Mouse (Mus musculus) forebrain, embryonic 16.5 days (tissue): ENCODE results near the gene Cab39l. TPM values are rescaled to one million over a fixed set of nuclear protein-coding genes. Genes with fewer than 3 reads are reported as not detected.
"Not testable (repeated sequence)": the region's sequence is repeated elsewhere in the genome, so short reads cannot be mapped to it uniquely, and the experiment has no call there.

Experiments used
- ATAC-seq: fragments of 200-750 bp; cut with Nextera tagmentation; 2 replicates; pipeline ENCODE4 v1.8.0; 2017; ENCODE audit warnings: mild to moderate bottlenecking, moderate library complexity
- H3K27ac ChIP-seq: fragments of 300-500 bp; sonication (generic); 2 replicates; pipeline ENCODE4 v1.5.1; 2014; ENCODE audit warnings: low read length, control low read depth
- H3K27me3 ChIP-seq: fragments of 300-500 bp; sonication (generic); replicated peaks from 2 replicates; pipeline ENCODE4 v1.6.1; 2014; ENCODE audit warnings: low read length; ENCODE audit not compliant: control insufficient read depth, insufficient read depth
- H3K36me3 ChIP-seq: fragments of 300-500 bp; sonication (generic); 2 replicates; pipeline ENCODE4 v1.6.1; 2014; ENCODE audit not compliant: control insufficient read depth, insufficient read depth
- H3K4me1 ChIP-seq: fragments of 300-500 bp; sonication (generic); replicated peaks from 2 replicates; pipeline ENCODE4 v1.6.1; 2014; ENCODE audit warnings: low read length; ENCODE audit not compliant: control insufficient read depth, insufficient read depth
- H3K4me2 ChIP-seq: fragments of 300-500 bp; sonication (generic); 2 replicates; pipeline ENCODE4 v1.6.1; 2014; ENCODE audit warnings: mild to moderate bottlenecking, low read length, control low read depth
- H3K4me3 ChIP-seq: fragments of 300-500 bp; sonication (generic); replicated peaks from 2 replicates; pipeline ENCODE4 v1.5.1; 2014; ENCODE audit warnings: mild to moderate bottlenecking, low read length, control low read depth
- H3K9ac ChIP-seq: fragments of 300-500 bp; sonication (generic); replicated peaks from 2 replicates; pipeline ENCODE4 v1.6.1; 2014; ENCODE audit warnings: low read depth, low read length, control low read depth
- H3K9me3 ChIP-seq: fragments of 300-500 bp; sonication (generic); 2 replicates; pipeline ENCODE4 v1.6.1; 2016; ENCODE audit warnings: low read length; ENCODE audit not compliant: control insufficient read depth
- WGBS: fragments of 180-500 bp; shearing (Covaris S2); extraction: QIAGEN DNeasy Blood & Tissue Kit; methylation state at CpG from one replicate; pipeline ENCODE4 v1.1.7; 2014; 5-methylcytosine and 5-hydroxymethylcytosine counted together
- polyA plus RNA-seq: library from polyadenylated mRNA; unstranded; fragments of >200 nt; fragmentation: Nextera tagmentation; extraction: Ambion mirVana; gene quantifications from 2 replicates; pipeline ENCODE4 v1.2.1, GENCODE M21; 2015

Gene Cab39l
- polyA plus RNA-seq, 1 experiment from 2014 or later: 23.5 TPM

- no peaks in the 10 kb centered on the region for H3K27me3 ChIP-seq
- H3K36me3 ChIP-seq: no peaks in the 10 kb centered on the region
- WGBS: 48% methylated on average over 14 of the region's 14 CpGs
- H3K4me3 ChIP-seq: no peak overlapping the region
- no peak for ATAC-seq
- no peaks in the 10 kb centered on the region for H3K4me1 ChIP-seq
- no peaks in the 10 kb centered on the region for H3K9me3 ChIP-seq
- H3K27ac ChIP-seq: no peak overlapping the region
- no peak overlapping the region for H3K4me2 ChIP-seq
- H3K9ac ChIP-seq: no peak overlapping the region
These were observed 172.3 kb downstream of the Cab39l start for GRCm38 (mm10) chr14:59612920-59613625.

GRCm38 (mm10) chr14:59614149-59614548 is 173.4 kb downstream of the Cab39l start:
- ATAC-seq, H3K36me3 ChIP-seq, H3K9me3 ChIP-seq, H3K27me3 ChIP-seq, H3K4me3 ChIP-seq, H3K4me2 ChIP-seq, H3K4me1 ChIP-seq, H3K27ac ChIP-seq, H3K9ac ChIP-seq: not testable (repeated sequence)
- 83% methylated on average over 3 of the region's 3 CpGs for WGBS

GRCm38 (mm10) chr14:59616802-59617201 is 176.0 kb downstream of the Cab39l start:
- no peak for ATAC-seq
- no peak overlapping the region for H3K4me3 ChIP-seq
- no peak overlapping the region for H3K9ac ChIP-seq
- no peaks in the 10 kb centered on the region for H3K9me3 ChIP-seq
- WGBS: 36% methylated on average over 7 of the region's 7 CpGs
- H3K27me3 ChIP-seq: no peaks in the 10 kb centered on the region
- H3K4me2 ChIP-seq: no peak overlapping the region
- no peak overlapping the region for H3K27ac ChIP-seq
- H3K4me1 ChIP-seq: no peaks in the 10 kb centered on the region
- no peaks in the 10 kb centered on the region for H3K36me3 ChIP-seq

GRCm38 (mm10) chr14:59624326-59624885 is 183.6 kb downstream of the Cab39l start:
- H3K4me1 ChIP-seq: peaks cover 27% of the 10 kb centered on the region
- no peak overlapping the region for H3K9ac ChIP-seq
- WGBS: 24% methylated on average over 9 of the region's 9 CpGs
- no peak overlapping the region; the same call in 1 of the 2 replicates for H3K4me2 ChIP-seq
- no peaks in the 10 kb centered on the region for H3K9me3 ChIP-seq
- H3K4me3 ChIP-seq: no peak overlapping the region
- H3K27me3 ChIP-seq: no peaks in the 10 kb centered on the region; the same call in 1 of the 2 replicates
- H3K27ac ChIP-seq: no peak overlapping the region
- ATAC-seq: no peak
- H3K36me3 ChIP-seq: no peaks in the 10 kb centered on the region

GRCm38 (mm10) chr14:59625158-59625805 is 184.5 kb downstream of the Cab39l start, which contains the start of gene Shisa2:
Shisa2 (plus strand) TSS chr14:59625308.
- peak within 1 kb of the TSS; percentile 73 for H3K4me2 ChIP-seq
- peak within 1 kb of the TSS; percentile 61 for H3K4me3 ChIP-seq
- ATAC-seq: peak; percentile 80
- peak within 1 kb of the TSS; percentile 83 for H3K27ac ChIP-seq
- no peaks in the 10 kb centered on the region for H3K9me3 ChIP-seq
- peaks cover 30% of the 10 kb centered on the region for H3K4me1 ChIP-seq
- H3K27me3 ChIP-seq: no peaks in the 10 kb centered on the region; the same call in 1 of the 2 replicates
- under 1% methylated on average over 56 of the region's 65 CpGs for WGBS
- no peaks in the 10 kb centered on the region for H3K36me3 ChIP-seq
- H3K9ac ChIP-seq: peak within 1 kb of the TSS; percentile 65

GRCm38 (mm10) chr14:59625806-59626364 is 185.1 kb downstream of the Cab39l start:
- H3K4me1 ChIP-seq: peaks cover 30% of the 10 kb centered on the region
- no peaks in the 10 kb centered on the region for H3K9me3 ChIP-seq
- WGBS: under 1% methylated on average over 51 of the region's 51 CpGs
- no peaks in the 10 kb centered on the region; the same call in 1 of the 2 replicates for H3K27me3 ChIP-seq
- H3K9ac ChIP-seq: peak overlapping the region; percentile 65
- H3K4me2 ChIP-seq: peak overlapping the region; percentile 73
- H3K27ac ChIP-seq: peak overlapping the region; percentile 83
- no peaks in the 10 kb centered on the region for H3K36me3 ChIP-seq
- H3K4me3 ChIP-seq: peak overlapping the region; percentile 61
- ATAC-seq: peak; percentile 60

GRCm38 (mm10) chr14:59626711-59627110 is 185.9 kb downstream of the Cab39l start:
- no peaks in the 10 kb centered on the region; the same call in 1 of the 2 replicates for H3K27me3 ChIP-seq
- peak; percentile 18; the same call in 1 of the 2 replicates for ATAC-seq
- H3K9me3 ChIP-seq: no peaks in the 10 kb centered on the region
- peak overlapping the region; percentile 83 for H3K27ac ChIP-seq
- H3K36me3 ChIP-seq: no peaks in the 10 kb centered on the region
- 3% methylated on average over 8 of the region's 8 CpGs for WGBS
- H3K4me1 ChIP-seq: peaks cover 30% of the 10 kb centered on the region
- peak overlapping the region; percentile 73 for H3K4me2 ChIP-seq
- peak overlapping the region; percentile 65 for H3K9ac ChIP-seq
- H3K4me3 ChIP-seq: peak overlapping the region; percentile 61

GRCm38 (mm10) chr14:59627142-59627680 is 186.4 kb downstream of the Cab39l start:
- H3K27me3 ChIP-seq: no peaks in the 10 kb centered on the region; the same call in 1 of the 2 replicates
- no peaks in the 10 kb centered on the region for H3K9me3 ChIP-seq
- no peaks in the 10 kb centered on the region for H3K36me3 ChIP-seq
- H3K9ac ChIP-seq: peak overlapping the region; percentile 22; the same call in 1 of the 2 replicates
- 3% methylated on average over 9 of the region's 9 CpGs for WGBS
- ATAC-seq: peak; percentile 43
- peak overlapping the region; percentile 73 for H3K4me2 ChIP-seq
- H3K4me1 ChIP-seq: peaks cover 30% of the 10 kb centered on the region
- peak overlapping the region; percentile 70 for H3K27ac ChIP-seq
- H3K4me3 ChIP-seq: peak overlapping the region; percentile 61

GRCm38 (mm10) chr14:59627823-59628222 is 187.1 kb downstream of the Cab39l start:
- H3K9ac ChIP-seq: no peak overlapping the region
- H3K4me1 ChIP-seq: peaks cover 30% of the 10 kb centered on the region
- peak; percentile 67 for ATAC-seq
- 10% methylated on average over 7 of the region's 7 CpGs for whole genome bisulfite sequencing
- peak overlapping the region; percentile 61 for H3K4me3 ChIP-seq
- H3K9me3 ChIP-seq: no peaks in the 10 kb centered on the region
- H3K4me2 ChIP-seq: peak overlapping the region; percentile 73
- H3K27ac ChIP-seq: no peak overlapping the region
- no peaks in the 10 kb centered on the region; the same call in 1 of the 2 replicates for H3K27me3 ChIP-seq
- H3K36me3 ChIP-seq: no peaks in the 10 kb centered on the region
